Mouse (Mus musculus): ENCODE results near the gene Itfg1. TPM values are rescaled to one million over a fixed set of nuclear protein-coding genes. Genes with fewer than 3 reads are reported as not detected.

Gene Itfg1
- total RNA-seq, 1 experiment from 2014 or later = 39.3 TPM

GRCm38 (mm10) chr8:85785506-85785905 is 55.2 kb downstream of the Itfg1 start:
- no peak for ATAC-seq (replicated peaks; ENCODE audit: insufficient number of reproducible peaks, low FRiP score, low TSS enrichment, poor library complexity, severe bottlenecking)

GRCm38 (mm10) chr8:85783871-85784270 is 56.9 kb downstream of the Itfg1 start:
- ATAC-seq (replicated peaks; ENCODE audit: insufficient number of reproducible peaks, low FRiP score, low TSS enrichment, poor library complexity, severe bottlenecking) = no peak

GRCm38 (mm10) chr8:85780091-85780490 is 60.6 kb downstream of the Itfg1 start:
- no peak for ATAC-seq (replicated peaks; ENCODE audit: insufficient number of reproducible peaks, low FRiP score, low TSS enrichment, poor library complexity, severe bottlenecking)

- no peak for ATAC-seq (replicated peaks; ENCODE audit: insufficient number of reproducible peaks, low FRiP score, low TSS enrichment, poor library complexity, severe bottlenecking)
Measured at GRCm38 (mm10) chr8:85745053-85745452, 95.7 kb downstream of the Itfg1 start.

- ATAC-seq (replicated peaks; ENCODE audit: insufficient number of reproducible peaks, low FRiP score, low TSS enrichment, poor library complexity, severe bottlenecking) = no peak
Measured at GRCm38 (mm10) chr8:85730545-85730944, 110.2 kb downstream of the Itfg1 start.

GRCm38 (mm10) chr8:85717271-85717670 is 123.5 kb downstream of the Itfg1 start:
- no peak for ATAC-seq (replicated peaks; ENCODE audit: insufficient number of reproducible peaks, low FRiP score, low TSS enrichment, poor library complexity, severe bottlenecking)

GRCm38 (mm10) chr8:85716696-85717095 is 124.0 kb downstream of the Itfg1 start:
- no peak for ATAC-seq (replicated peaks; ENCODE audit: insufficient number of reproducible peaks, low FRiP score, low TSS enrichment, poor library complexity, severe bottlenecking)

- ATAC-seq (replicated peaks; ENCODE audit: insufficient number of reproducible peaks, low FRiP score, low TSS enrichment, poor library complexity, severe bottlenecking) = no peak
Measured at GRCm38 (mm10) chr8:85706988-85707387, 133.7 kb downstream of the Itfg1 start.

- ATAC-seq (replicated peaks; ENCODE audit: insufficient number of reproducible peaks, low FRiP score, low TSS enrichment, poor library complexity, severe bottlenecking) = peak; percentile 30; the same call in 1 of the 2 replicates
Measured at GRCm38 (mm10) chr8:85700751-85701351, 139.9 kb downstream of the Itfg1 start, which contains the start of gene Neto2. TSS of gene Neto2 (minus strand) at chr8:85700924.

- no peak for ATAC-seq (replicated peaks; ENCODE audit: insufficient number of reproducible peaks, low FRiP score, low TSS enrichment, poor library complexity, severe bottlenecking)
Measured at GRCm38 (mm10) chr8:85700101-85700750, 140.5 kb downstream of the Itfg1 start.

- peak; percentile 96 for ATAC-seq (replicated peaks; ENCODE audit: insufficient number of reproducible peaks, low FRiP score, low TSS enrichment, poor library complexity, severe bottlenecking)
Measured at GRCm38 (mm10) chr8:85699051-85699450, 141.7 kb downstream of the Itfg1 start.

Other genes starting within 250 kb of the Itfg1 start
- 0.39 to 1.4 TPM (median 0.86 TPM) in 3 replicates for gene Neto2, start 140.0 kb downstream of the Itfg1 start, total RNA-seq (2017)
- gene Phkb, start within 50 bp of the Itfg1 start, total RNA-seq (2017) = 10.3 to 27.5 TPM (median 25.3 TPM) in 3 replicates

All from monocyte, adult 5-6 weeks (primary cell).